Mouse (Mus musculus): ENCODE data around the gene Srp14.
A peak's percentile ranks its signal among the peaks of the same experiment; 100 is the strongest.

The Srp14 gene

DNA sequence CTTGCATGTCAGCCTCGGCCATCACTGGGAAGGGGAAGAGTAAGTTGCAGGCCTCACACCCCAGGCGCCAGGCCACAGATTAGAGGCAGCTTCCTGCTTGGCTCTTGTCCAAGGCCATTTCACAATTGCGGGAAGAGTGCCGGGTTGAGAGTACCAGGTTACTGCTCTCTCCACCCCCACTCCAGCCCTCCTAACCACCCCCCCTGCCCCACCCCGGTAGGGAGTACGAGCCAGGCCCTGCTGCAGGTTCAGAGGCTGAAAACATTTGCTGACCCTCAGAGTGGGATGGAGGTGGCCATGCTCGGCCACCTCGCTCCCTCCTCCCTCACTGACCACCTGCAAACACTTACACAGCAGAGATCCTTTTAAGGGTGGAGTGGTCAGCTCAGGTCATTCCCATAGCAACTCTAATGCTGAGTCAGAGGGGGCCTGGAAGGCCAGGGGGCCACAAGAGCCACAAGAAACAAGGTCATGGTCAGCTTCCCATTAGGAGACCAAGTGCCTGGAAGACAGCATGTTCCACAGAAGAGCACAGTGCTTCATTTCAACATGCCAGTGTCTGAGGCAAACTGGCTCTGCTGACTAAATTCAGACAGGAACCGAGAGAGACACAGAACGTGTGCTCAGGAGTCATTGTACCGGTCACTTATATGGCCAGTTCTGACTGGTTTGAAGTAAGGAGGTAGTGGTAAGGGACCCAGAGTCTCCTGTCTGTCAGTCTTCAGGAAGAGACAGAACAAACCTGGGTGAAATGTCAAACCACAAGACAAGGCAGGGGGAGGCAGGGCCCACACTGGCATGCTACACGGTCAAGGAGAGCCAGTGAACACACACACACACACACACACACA, 11.0 kb upstream of the Srp14 start:
- DNase-seq (ENCODE audit: low spot score), result peak; percentile 81

DNA sequence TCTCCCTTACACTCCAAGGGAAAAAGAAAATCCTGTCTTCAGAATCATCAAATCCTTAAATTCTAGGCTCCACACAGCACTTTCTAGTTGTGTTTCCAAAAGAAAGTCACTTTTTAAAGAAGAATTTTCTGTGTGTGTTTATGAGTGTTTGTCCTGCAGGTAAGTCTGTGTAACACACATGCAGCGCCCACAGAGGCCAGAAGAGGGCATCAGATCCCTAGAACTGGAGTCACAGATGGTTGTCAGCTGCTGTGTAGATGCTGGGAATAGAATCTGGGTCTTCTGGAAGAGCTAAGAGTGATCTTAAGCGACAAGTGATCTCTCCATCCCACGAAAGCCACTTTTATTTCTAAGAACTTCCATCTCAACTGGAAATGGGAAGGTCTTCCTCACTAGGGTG, 8.3 kb upstream of the Srp14 start:
- DNase-seq (ENCODE audit: low spot score), result peak; percentile 32

DNA sequence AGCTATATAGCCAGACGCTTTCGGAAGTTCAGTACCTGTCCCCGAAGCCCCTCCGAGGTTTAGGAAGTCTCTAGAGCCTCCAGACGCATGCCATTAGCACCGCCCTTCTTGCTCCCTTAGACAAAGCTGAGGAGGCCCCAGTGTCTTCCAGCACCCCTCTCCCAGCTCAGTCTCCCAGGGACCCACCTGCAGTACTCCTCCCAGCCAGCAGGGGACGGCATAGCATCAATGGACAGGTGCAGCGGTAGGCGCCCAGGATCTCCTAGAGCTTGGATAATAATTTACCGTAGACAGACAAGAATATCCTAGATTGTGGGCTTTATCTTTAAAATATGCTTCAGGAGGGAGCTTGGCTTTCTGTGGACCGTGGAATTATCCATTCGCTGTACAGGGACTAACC, 7.4 kb upstream of the Srp14 start:
- DNase-seq (ENCODE audit: low spot score), result peak; percentile 84

DNA sequence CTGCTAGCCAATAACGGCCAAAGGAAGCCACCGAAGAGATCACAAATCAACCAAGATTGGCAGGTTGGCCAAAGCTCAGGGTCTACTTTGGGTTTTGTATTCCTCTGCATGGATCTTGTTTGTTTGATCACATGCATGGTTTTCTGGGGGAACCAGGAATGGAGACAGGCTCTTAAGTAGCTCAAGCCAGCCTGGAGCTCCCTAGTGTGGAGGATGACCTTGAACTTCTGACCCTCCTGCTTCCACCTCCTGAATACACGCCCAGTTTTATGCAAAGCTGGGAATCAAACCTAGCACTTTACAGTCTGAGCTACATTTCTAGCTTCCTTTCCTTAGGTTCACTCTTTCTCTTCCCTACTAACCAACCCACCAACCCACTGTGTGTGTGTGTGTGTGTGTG, 5.9 kb upstream of the Srp14 start:
- DNase-seq (ENCODE audit: low spot score), result no peak

DNA sequence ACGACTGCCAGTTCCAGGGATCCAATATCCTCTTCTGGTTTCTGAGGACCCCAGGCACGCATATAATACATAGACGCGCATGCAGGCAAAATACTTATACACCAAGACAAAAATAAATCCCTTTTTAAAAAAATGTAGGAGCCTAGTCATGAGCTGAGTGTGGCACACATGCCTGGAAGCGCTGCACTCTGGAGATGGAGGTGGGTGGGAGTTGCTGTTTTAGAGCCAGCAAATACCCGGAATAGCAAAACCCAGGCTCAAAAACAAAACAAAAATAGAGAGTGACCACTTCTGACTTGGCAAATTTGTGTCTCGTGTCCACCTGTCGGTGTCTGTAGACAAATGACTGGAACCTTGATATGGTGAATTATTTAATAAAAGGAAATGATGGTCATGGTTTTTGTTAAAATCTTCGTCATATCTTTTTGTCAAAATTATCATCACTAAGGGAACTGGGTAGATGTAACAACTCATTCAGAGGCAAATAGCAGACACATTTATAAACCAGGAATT, 4.9 kb upstream of the Srp14 start:
- DNase-seq (ENCODE audit: low spot score), result no peak

DNA sequence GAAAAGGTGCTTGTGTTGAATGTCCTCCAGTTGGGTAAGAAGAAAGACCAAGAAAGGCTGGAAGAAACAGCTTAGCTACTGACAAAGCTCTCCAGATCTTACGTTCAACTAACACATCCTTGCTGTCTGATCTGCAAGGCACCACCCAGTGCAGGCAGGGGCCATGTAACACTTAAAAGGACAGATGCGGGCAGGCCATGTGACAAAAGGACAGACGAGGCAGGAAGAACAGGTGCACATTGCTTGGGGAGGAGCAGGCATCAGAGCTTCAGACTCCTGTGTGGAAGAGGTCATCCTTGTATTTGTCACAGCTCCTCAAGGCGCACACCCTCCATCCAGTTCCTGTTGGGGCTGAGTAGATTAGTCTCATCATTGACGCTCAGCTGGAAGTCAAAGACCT, 3.5 kb upstream of the Srp14 start:
- no peak for DNase-seq (ENCODE audit: low spot score)

DNA sequence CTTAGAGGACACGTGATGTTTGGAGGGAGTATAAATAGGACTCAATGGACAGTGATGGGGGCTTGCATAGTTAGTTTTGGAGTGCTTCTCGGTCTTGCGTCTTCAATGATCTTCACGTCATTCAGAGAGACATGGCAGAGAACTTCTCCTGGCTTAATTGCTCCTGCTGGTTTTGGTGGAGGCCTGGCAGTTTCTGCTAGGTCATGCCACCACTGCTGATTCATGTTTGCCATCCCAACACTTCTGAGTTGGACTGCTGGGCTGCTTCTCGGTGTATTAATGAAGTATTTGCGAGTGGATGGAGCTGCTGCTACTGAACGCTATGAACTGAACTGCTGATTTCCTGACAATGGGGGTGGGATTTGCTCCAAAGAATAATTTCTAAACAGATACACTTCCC, 1.4 kb upstream of the Srp14 start:
- no peak for DNase-seq (ENCODE audit: low spot score)

DNA sequence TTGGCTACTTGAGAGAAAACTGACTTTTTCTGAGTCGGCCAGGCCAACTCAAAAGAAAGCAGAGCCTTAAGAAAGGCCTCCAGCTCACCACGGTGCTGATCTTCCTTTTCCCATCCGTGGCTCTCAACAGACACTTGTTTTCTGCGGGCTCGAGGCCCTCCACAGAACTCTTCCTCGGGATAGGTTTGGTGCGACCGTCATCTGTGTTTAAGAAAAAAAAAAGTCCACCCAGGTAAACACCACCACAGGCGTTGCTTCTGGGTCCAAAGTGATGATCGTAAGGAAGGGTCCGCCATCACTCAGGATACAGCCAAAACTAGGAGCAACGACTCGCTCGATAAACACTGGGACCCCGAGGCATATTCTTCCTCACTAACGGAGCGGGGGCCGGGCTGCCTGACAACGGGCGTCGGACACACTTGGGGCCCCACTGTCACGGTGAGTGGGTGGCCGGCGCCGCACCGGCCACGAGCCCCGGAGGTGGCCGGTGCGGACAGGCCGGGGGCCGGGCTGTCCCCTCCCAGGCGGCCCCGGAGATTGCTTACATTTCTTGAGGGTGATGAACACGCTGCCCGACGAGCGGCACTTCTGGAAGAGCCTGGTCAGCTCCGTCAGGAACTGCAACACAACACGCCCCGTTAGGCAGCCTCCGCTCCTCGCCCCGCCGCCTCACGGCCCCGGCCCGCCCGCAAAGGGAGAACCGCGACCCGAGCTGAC, 520 bp downstream of the Srp14 start:
- DNase-seq (ENCODE audit: low spot score), result no peak

DNA sequence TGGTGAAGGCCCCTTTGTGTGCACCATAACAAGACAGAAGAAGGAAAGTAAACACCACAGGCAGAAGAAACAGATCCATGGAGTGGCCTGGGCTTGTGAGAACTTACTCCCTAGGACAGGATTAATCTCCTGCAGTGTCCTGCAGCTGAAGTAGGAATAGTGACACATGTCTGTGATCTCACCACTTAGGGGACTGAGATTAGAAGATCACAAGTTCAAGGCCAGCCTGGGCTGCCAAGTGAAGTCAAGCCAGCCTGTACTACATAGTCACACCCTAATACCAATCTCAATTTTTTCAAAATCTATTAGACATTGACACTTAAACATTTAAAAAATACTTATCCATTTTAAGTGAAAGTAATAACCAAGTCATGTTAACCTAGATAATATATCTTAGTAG, 11.2 kb downstream of the Srp14 start:
- no peak for DNase-seq (ENCODE audit: low spot score)

DNA sequence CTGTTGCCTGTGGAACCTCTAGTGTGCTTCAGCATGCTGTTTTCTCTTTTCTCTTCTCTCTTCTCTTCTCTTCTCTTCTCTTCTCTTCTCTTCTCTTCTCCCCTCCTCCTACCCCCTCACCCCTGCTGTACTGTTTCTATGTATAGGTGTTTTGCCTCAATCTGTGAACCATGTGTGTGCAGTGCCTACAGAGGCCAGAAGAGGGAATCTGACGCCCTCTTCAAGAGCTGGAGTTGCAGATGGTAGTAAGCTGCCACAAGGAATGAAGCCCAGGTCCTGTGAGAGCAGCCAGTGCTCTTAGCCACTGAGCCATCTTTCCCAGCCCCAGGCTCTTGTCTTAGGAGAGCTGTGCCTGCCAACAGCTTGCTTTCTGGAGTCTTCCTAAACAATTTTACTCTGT, 12.9 kb downstream of the Srp14 start:
- DNase-seq (ENCODE audit: low spot score), result no peak

DNA sequence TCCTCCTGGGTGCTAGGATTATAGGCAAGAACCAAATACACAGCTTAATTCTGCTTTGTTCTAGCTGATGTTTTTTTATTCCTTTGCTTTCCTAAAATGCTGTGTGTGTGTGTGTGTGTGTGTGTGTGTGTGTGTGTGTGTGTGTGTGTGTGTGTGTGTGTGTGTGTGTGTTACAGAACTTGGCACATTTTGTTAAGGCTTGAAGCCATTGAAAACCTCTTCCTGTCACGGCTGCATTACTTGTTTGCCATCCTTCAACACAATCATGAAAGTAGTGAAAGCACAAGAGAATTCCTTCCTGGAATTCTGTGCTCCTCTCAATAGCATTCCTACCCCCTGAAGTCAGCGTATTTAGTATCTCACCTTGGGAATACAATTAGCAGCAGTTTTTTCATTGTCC, 13.6 kb downstream of the Srp14 start:
- DNase-seq (ENCODE audit: low spot score), result no peak

DNA sequence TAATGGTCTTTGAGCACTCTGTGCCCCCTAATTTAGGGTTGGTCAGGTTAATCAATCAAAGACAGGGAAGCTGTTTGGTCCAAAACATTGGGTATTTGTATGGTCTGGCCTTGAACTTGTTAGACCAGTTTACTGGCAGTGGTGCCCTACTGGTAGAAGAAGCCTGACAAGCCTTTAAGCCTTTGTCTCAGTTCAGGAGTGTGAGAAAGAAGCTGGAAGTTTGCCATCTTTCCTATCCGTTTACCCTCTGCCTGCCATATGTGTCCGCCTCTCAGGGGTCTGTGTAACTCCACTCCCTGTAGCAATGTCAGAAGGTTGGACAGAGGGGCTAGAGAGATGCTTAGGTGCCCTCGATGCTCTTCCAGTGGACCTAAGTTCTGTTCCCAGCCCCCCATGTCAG, 15.1 kb downstream of the Srp14 start:
- DNase-seq (ENCODE audit: low spot score), result no peak

DNA sequence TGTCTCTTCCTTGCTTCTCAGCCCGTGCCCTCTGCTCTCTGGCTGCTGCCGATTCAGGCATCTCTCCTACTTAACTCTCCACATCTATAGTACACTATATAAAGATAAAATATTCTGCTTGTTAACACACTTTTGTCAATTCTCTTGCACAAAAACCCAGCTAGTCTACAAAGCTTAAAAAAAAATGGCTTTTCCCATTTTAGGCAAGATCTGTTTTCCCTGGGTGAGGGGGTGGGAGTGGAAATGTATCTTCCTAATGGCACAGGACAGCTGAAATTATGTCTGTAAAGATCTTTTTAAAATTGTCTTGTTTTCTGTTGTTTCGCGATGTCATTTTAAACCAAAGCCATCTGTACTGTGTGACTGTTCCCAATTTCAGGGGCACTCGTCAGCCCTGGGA, 16.0 kb downstream of the Srp14 start:
- no peak for DNase-seq (ENCODE audit: low spot score)

DNA sequence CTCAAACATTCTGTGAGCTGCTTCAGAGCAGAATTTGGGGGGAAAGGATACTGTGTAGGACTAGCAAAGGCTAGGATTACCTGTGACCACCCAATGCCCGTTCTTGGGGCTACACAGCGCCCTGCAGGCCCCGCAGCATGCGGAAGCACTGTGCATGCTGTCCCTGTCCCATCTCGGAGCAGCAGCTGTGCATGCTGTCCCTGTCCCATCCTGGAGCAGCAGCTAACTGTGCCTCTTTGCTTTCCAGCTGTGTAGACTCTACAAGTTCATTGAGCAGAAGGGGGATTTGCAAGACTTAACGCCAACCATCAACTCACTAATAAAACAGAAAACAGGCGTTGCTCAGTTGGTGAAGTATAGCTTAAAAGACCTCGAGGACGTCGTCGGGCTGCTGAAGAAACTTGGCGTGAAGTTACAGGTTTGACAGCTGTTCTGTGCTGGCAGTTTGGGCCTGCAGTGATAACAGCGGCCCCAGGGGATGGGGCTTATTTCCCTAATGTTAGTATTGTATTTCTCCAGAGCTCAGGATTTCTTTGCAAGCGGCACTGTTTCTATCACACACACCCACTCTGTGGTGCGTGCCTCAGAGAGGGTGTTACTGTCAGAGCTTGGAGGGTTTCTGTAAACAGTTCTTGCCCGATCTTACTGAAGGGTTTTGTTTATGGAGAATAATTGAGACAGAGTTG, 17.9 kb downstream of the Srp14 start:
- DNase-seq (ENCODE audit: low spot score), result no peak

DNA sequence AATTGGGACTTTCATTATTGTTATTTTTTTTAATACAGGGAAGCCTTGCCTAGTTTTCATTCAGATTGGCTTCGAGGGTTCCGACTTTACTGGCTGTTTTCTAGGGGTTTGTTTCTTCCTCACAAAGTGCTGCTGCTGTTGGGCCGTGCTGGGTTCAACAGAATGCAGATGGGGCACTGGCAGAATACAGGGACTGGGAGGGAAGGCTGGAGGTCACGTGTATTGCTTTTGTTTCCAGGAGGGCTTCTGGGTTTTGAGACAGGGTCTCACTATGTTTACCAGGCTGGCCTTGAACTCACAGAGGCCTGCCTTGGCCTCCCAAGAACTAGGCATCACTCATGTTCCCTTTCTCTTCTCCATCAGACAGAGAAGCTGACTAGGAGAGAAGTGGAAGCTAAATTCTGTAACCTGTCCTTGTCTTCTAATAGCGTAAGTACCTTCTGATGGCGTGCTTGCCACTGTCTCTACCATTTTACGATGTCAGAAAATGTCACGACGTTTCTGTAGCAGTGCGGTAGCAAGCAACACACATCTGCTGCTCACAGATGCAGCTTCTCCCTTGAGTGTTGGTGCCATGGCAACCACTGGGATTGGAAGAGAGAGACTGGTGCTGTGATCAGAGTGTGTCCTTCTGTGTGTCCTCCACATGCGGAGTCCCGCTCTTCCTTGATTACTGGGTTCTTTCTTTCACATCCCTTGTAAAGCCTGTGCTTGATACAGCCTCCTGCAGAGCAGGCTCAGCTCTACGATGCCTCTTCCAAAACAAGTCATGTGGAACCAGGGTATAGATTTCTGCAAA, 21.8 kb downstream of the Srp14 start:
- DNase-seq (ENCODE audit: low spot score), result no peak

DNA sequence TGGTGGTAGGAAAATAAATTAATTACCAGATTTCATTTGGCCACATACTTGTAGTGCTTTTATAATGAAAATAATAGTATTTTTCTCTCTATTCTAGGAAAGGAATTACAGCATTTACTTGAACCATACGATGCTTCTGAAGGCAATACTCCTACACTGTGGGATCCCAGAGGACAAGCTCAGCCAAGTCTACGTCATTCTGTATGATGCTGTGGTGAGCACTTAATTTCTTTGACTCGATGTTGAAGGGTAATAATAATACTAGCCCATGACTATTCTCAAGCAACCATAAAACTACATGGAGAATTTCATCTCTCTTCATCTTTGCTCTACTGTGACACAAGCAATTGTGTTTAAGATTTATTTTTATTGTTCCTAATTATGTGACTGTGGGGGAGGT, 22.5 kb downstream of the Srp14 start:
- no peak for DNase-seq (ENCODE audit: low spot score)

DNA sequence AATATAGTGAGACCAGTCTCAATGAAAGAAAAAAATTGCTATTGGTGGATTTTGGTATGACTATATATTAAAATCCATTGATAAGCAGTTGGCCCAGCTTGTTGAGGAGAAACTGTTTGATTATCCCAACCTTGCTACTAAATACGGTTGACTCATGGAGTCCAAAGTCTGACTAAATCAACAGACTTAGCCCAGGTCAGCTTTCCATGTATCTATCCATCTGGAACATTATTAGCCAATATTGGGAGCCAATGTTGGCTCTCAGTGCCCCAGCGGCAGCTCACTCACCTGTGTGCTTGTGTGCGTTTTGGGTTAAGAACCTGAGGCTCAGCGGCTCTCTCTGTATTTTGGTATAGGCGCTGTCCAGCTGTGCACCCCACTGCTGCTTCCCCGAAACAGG, 28.5 kb downstream of the Srp14 start:
- DNase-seq (ENCODE audit: low spot score), result no peak

DNA sequence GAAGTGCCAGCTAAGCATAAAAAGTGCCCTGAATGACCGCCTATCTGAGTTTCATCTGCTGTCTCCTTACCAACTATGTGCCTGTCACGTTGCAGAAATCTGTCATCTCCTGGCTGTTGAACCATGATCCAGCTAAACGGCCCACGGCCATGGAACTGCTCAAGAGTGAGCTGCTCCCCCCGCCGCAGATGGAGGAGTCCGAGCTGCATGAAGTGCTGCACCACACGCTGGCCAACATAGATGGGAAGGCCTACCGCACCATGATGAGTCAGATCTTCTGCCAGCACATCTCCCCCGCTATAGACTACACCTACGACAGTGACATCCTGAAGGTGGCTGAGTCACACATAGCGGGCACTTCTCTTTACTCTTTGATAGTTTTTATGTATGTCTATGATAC, 31.3 kb downstream of the Srp14 start:
- DNase-seq (ENCODE audit: low spot score), result no peak

DNA sequence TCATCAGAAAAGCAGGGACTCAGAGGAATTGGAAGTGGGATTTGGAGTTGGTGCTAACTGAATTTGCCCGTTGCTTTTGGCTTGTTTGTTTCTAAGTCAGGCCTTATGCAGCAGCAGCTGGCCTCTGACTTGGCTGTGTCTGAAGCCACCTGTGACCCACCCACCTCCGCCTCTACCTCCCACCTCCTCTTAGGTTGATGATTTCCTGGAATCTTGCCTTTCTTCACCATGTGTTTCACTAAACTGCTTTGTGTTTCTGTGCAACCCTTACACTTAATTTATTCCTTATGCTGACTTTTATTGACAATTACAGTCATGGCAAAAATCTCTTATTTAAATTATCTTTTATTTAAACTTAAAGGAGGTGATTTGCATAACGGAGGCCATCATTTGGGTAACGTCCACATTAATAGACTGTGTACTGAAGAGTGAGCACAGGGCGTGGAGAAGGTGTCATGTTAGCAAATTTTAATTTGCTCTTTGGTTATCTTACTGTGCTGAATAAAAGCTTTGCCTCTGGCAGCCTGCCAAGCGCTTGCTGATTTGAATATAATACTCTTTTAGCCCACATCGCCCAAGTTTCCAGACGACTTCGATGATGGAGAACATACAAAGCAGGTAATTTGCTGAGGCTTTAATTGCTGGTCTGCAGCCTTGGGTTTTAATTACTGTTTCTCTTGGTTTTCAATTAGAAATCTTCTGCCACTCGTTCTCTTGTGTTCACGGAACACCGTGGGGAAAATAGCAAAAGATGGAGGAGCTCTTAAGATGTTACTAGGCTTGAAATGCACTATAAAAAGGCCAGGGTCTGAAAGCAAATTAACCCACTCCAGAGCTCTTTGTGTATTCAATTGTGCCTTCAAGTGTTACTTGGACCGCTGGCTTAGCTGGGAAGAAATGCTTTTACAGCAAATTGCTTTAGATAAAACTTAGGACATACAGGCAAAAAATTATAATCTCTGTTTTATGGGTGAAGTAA, 33.5 kb downstream of the Srp14 start:
- DNase-seq (ENCODE audit: low spot score), result no peak

DNA sequence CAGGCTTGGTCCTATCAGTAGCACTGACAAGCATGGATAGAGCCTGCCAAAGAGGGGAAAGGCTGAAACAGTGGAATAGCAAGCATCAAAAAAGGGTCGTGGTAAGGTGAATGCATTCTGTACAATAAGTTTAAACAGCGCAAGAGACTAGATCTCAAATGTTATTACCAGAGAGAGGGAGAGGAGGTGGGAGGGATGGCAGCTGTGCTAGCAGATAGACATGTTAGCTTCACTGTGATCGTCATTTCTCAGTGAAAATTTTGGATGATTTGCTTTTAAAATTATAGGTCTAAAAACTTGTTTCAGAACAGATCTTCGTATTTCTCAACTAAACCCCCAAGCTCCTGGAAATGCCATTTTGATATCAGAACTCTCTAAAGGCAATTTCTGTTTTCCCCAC, 36.8 kb downstream of the Srp14 start:
- no peak for DNase-seq (ENCODE audit: low spot score)

DNA sequence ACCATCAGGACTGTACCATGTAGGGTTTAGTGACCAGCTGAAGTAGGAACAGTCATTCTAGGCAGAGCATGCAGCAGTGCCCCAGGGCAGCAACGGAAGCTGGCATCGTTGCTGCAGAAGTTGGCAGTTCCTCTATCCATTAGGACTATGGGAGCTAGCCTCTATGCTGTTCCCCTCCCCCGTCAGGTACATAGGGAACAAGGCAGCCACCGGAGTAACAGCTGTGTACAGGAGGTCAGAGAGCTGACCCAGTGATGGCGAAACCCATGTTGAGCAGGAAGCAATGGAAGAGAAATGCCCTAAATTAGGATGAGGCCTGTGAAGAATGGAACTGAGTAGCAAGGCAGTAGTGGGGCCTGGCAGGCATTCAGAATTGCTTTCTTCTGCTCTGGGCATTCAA, 37.3 kb downstream of the Srp14 start:
- DNase-seq (ENCODE audit: low spot score), result no peak
